Mouse (Mus musculus) cortical plate, adult 2 months (tissue): Measurements from ENCODE around the gene Gcm1.

ENCODE experiments used
- CTCF ChIP-seq: fragments of 200-500 bp; IDR thresholded peaks from 2 replicates; pipeline ENCODE4 v1.5.1; 2011; ENCODE audit warnings: mild to moderate bottlenecking, control low read depth, low read length; ENCODE audit not compliant: insufficient read depth; ENCODE audit errors: extremely low read depth
- POLR2A ChIP-seq: fragments of 200-500 bp; IDR thresholded peaks from 2 replicates; pipeline ENCODE4 v1.6.1; 2011; ENCODE audit warnings: mild to moderate bottlenecking, low read length, control low read depth; ENCODE audit not compliant: insufficient read depth; ENCODE audit errors: extremely low read depth

GRCm38 (mm10) chr9:78075256-78075655 lies 23.5 kb downstream of the Gcm1 start:
- TF ChIP-seq POLR2A: no peak
- TF ChIP-seq CTCF: no peak
